Mouse (Mus musculus): ENCODE measurements around the gene Caap1. TPM values are rescaled to one million over a fixed set of nuclear protein-coding genes. Genes with fewer than 3 reads are reported as not detected.

The Caap1 gene
- polyA plus RNA-seq, 1 experiment from 2014 or later = 9.1 TPM

DNA sequence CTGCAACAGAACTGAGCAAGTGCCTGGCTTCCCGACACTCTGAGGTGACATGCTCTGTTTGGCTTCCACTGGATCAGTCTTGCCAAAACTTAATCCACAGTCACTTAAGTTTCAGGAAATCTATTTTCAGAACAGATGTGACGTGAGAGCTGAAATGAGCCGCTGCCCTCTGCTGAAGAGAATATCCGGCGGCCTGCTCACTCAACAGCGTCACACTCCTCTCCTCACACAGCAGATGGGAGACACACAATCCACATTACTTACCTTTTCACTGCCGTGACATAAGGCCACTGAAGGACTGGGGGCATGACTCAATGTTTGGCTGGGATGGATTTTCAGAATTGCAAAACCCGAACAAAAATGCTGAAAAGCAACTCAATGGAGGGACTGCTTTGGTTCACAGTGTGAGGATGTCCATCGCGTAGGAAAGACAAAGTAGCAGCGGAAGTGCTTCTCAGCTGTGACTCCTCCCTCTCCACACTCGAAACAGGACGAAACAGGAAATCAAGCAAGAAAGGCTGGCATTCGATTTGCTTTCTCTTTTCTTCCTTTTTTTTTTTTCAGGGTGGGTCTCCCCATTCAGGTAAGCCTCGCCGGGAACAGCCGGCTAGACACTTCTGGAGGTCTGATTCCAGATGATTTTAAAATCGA lies 79.7 kb downstream of the Caap1 start:
- Histone ChIP-seq H3K27me3 (no peaks in the 10 kb centered on the region), H3K9ac (no peak overlapping the region), H3K4me1 (replicated peaks) (no peaks in the 10 kb centered on the region), H3K4me3 (replicated peaks) (no peak overlapping the region), H3K36me3 (replicated peaks) (no peaks in the 10 kb centered on the region), H3K4me2 (no peak overlapping the region), H3K9me3 (replicated peaks) (no peaks in the 10 kb centered on the region), H3K27ac (replicated peaks) (no peak overlapping the region)
- WGBS (ENCODE audit: insufficient replicate concordance) = 76% methylated on average over 18 of the region's 18 CpGs
- no peak for ATAC-seq (ENCODE audit: insufficient read depth)

DNA sequence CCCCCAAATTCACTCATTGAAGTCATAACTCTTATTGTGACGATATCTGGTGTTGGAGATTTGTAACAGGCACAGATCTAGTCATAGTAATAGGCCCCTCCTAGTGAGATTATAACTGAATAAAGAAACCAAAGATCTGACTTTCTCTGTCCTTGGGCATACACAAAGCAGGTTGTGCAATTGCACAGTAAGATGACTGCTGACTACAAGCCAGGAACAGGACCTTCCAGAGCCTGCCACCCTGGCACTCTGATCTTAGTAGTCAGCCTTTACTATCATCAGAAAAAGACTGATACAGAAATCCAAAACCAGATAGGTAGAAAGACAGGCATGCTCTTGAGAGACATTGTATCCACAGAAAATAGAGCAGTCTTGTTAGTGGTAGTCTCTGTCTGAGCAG lies 83.3 kb downstream of the Caap1 start:
- Histone ChIP-seq H3K9me3 (replicated peaks) (no peaks in the 10 kb centered on the region), H3K4me3 (replicated peaks) (no peak overlapping the region), H3K4me2 (no peak overlapping the region), H3K27ac (replicated peaks) (no peak overlapping the region), H3K36me3 (replicated peaks) (no peaks in the 10 kb centered on the region), H3K27me3 (no peaks in the 10 kb centered on the region), H3K9ac (no peak overlapping the region), H3K4me1 (replicated peaks) (no peaks in the 10 kb centered on the region)
- no peak for ATAC-seq (ENCODE audit: insufficient read depth)
- WGBS (ENCODE audit: insufficient replicate concordance) = 56% methylated on average over 1 of the region's 1 CpGs

DNA sequence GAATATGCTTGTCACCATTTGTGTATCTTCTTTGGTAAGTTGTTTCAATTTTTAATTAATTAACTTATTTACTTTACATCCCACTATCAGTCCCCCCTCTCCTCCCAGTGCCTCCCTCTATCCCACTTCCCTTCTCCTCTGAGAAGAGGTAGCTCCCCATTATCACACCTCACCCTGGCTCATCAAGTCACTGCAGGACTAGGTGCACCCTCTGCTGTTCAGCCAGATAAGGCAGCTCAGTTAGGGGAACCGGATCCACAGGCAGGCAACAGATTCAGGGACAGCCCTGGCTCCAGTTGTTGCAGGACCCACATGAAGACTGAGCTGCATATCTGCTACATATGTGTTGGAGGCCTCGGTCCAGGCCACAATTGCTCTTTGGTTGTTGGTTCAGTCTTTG lies 97.2 kb downstream of the Caap1 start:
- H3K36me3 ChIP-seq (replicated peaks) = peaks cover 10% of the 10 kb centered on the region; the same call in 1 of the 2 replicates
- H3K27ac ChIP-seq (replicated peaks) = no peak overlapping the region
- H3K4me1 ChIP-seq (replicated peaks) = no peaks in the 10 kb centered on the region; the same call in 1 of the 2 replicates
- WGBS (ENCODE audit: insufficient replicate concordance) = 52% methylated on average over 2 of the region's 2 CpGs
- no peak overlapping the region for H3K9ac ChIP-seq
- H3K27me3 ChIP-seq = no peaks in the 10 kb centered on the region
- H3K4me3 ChIP-seq (replicated peaks) = no peak overlapping the region
- no peaks in the 10 kb centered on the region for H3K9me3 ChIP-seq (replicated peaks)
- ATAC-seq (ENCODE audit: insufficient read depth) = peak; percentile 75
- no peak overlapping the region for H3K4me2 ChIP-seq

DNA sequence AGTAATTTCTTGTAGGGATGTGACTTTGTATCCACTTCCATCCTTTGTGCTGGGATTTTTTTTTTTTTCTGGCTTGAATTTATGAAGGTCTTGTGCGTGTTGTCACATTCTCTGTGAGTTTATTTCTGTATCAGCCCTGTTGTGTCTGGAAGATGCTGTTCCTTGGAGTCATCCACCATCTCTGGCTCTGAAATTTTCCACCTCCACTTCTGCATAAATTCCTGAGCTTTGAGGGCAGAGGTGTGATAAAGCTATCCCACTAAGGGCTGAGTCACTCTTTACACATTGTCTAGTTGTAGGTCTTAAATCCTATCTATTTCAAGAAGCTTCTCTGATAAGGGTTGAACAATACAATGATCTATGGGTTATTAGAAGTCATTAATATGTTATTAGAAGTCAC lies 101.7 kb downstream of the Caap1 start:
- Histone ChIP-seq H3K4me2 (no peak overlapping the region), H3K9ac (no peak overlapping the region), H3K9me3 (replicated peaks) (no peaks in the 10 kb centered on the region), H3K27me3 (no peaks in the 10 kb centered on the region), H3K36me3 (replicated peaks) (0 out of 2 replicates have a peak, but pooled peaks cover 3% of the 10 kb centered on the region), H3K4me3 (replicated peaks) (no peak overlapping the region), H3K4me1 (replicated peaks) (no peaks in the 10 kb centered on the region; the same call in 1 of the 2 replicates), H3K27ac (replicated peaks) (no peak overlapping the region)
- WGBS (ENCODE audit: insufficient replicate concordance) = 61% methylated on average over 1 of the region's 1 CpGs
- ATAC-seq (ENCODE audit: insufficient read depth) = no peak

Other genes starting within 250 kb of the Caap1 start
- not detected in 2 replicates for gene Gm10306, start 250 bp downstream of the Caap1 start, polyA plus RNA-seq (2015; fragmentation: Nextera tagmentation; extraction: Ambion mirVana)
- 25.9 and 26.4 TPM in 2 replicates for gene Plaa, start 46.4 kb upstream of the Caap1 start, polyA plus RNA-seq (2015; fragmentation: Nextera tagmentation; extraction: Ambion mirVana)
- 1.8 and 1.9 TPM in 2 replicates for gene Ift74, start 57.7 kb upstream of the Caap1 start, polyA plus RNA-seq (2015; fragmentation: Nextera tagmentation; extraction: Ambion mirVana)
- gene Lrrc19, start 93.3 kb upstream of the Caap1 start, polyA plus RNA-seq (2015; fragmentation: Nextera tagmentation; extraction: Ambion mirVana) = 0.03 and 0.07 TPM in 2 replicates
- gene Tek, start 182.5 kb upstream of the Caap1 start, polyA plus RNA-seq (2015; fragmentation: Nextera tagmentation; extraction: Ambion mirVana) = 4.0 and 4.8 TPM in 2 replicates

Measured in liver, embryonic 15.5 days (tissue).